Mouse (Mus musculus) E14TG2a.4 (cell line): ENCODE results near the gene Grn.

Source experiments
- CTCF ChIP-seq: conservative IDR thresholded peaks from 2 replicates; pipeline ENCODE4 v1.5.1; 2014; ENCODE audit warnings: low read length
- NANOG ChIP-seq: IDR thresholded peaks from 2 replicates; pipeline ENCODE4 v1.6.1; 2014; ENCODE audit warnings: borderline replicate concordance, low read length, mixed read lengths

DNA sequence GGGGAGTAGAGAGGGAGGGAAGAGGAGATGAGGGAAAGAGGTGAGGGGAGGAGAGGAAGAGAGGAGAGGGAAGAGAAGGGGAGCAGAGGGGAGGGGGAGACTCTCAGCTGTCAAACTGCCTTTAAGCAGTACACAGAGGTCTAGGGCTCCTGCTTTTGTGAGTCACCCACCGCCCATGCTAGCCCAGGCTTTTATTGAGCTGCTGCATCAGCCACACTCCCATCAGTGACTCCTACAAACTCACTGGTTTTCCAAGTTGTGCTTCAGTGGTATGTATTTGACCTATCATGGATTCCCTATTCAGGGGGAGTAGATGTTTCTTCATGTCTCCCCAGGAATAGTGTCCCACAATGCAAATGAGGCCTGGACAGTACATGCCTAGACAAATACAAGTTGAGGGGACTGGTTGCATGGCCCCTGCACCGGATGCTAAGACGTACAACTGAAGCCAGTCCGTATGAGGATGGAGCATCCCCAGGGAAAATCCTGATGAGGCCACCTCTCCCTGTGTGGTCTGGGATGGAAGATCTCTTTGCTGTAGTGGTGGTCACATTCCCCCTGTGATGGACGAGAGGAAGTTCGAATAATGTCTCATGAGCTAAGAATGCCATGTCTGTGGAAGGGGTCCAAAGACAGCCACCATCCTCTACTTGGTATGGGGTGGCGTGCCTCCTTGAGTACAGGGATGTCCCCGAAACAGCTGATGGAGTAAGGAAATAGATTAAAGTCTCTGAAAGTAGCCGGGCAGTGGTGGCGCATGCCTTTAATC, 14.9 kb upstream of the Grn start:
- TF ChIP-seq CTCF: no peak
- TF ChIP-seq NANOG: no peak
